Mouse (Mus musculus) CD4-positive helper T cell, adult 2 months (primary cell): ENCODE measurements around the gene 4933406M09Rik.

Experiments used
- DNase-seq: peaks from one replicate; pipeline ENCODE4 v3.0.0-alpha.2; 2012; ENCODE audit warnings: low read depth, missing footprints, low spot score

The 4933406M09Rik gene

DNA sequence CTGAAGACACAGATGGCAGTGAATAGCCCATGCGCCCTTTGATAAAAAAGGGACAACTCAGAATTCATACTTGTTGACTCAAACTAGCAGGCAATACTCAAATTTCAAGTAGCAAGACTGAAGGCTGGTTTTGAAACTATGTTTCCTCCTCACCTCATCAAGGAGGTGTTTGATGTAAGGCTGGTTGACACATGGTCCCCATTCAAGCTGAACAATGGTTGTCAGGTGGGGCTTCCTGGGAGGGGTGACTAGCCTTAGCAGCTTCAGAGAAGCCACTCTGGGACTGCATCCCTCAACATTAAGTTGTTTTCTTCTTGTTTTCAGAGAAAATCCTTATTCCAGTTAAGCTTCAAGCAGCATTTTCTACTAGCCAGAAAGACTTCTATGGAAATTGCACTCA is at the start of gene 4933406M09Rik:
TSS of gene 4933406M09Rik (plus strand) at position 275 of the 400 bp plus-strand sequence.
- DNase-seq: no peak

DNA sequence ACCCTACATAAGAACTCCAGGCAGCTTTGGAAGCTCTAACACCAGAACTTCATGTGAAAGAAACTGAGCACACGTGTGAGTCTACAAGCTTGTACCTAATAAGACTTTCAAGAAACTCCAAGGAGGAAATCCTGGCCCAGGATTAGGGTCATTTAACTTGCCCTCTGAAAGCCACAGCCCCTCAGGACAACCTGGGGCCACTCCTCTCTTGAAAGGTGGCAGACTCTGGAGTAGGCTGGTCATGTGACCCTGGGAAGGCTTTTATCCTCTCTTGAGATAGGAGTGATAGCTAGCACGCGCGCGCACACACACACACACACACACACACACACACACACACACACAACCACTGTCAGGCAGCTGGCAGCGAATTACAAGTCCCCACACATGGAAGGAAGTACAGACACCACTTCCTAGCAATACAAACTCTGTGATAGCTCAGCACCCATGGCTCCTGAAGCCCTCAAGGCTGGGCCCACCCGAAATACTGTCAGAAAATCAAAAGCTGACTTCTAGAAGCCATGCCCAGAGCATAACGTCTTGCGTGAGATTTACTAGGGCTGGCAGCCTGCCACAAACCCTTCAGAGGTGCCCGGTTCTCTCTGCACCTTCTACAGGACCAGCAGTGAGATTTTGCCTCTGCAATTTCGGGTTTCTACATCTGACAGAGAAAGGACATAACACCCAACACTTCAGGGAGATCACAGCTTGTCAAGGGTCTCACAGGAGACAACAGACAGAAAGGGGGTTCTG is 48.6 kb upstream of the 4933406M09Rik start:
- no peak for DNase-seq

DNA sequence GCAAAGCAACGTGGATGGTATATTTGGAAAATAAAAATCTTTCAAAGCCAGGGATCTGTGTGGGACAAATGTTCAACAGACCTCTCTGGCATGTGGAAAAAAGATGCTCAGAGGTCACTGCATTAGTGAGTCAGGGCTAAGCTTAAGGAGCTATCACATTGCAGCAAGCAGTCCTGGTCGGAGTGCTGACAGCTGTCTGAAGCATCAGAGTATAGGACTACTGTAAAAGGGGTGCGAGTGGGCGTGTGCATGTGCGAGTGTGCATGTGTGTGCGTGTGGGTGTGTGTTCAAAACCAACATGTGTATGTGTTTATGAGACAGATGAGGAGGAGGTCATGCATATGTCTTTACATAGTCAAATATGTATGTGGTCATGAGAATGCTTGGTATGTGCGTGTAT is 46.6 kb upstream of the 4933406M09Rik start:
- no peak for DNase-seq

DNA sequence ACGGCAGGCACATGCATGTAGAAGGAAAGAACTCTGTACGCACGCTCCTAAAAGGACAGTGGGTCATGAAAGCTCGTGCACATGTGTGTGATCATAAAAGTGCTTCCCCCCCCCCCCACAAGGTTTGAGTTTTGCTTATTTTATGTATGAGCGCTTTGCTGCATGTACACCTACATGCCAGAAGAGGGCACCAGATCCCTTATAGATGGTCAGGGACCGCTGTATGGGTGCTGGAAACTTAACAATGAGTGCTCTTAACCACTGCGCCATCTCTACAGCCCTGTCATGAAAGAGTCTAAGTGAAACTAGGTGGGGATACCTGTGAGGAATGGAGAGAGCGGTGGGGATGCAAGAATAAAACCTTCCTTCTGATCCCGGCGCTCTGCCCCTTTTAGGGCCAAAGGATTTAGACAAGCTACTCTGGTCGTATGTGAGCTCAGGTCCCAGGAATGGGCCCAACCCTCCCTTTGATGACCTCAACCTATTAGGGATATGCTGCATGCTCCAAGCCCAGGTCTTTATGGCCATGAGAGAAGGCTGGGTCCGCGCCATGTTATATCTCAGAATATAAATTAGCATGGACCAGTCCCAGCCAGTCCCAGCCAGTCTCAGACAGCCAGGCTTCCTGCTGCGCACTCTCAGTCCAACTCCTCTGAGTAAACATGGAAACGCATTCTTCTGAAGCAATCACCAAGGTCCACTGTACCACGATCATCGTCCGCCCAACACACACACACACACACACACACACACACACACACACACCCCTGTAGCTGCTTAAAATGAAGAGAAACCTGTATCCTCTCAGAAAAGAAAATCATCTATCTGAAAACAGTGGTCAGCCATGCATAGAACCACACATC is 45.8 kb upstream of the 4933406M09Rik start:
- no peak for DNase-seq

DNA sequence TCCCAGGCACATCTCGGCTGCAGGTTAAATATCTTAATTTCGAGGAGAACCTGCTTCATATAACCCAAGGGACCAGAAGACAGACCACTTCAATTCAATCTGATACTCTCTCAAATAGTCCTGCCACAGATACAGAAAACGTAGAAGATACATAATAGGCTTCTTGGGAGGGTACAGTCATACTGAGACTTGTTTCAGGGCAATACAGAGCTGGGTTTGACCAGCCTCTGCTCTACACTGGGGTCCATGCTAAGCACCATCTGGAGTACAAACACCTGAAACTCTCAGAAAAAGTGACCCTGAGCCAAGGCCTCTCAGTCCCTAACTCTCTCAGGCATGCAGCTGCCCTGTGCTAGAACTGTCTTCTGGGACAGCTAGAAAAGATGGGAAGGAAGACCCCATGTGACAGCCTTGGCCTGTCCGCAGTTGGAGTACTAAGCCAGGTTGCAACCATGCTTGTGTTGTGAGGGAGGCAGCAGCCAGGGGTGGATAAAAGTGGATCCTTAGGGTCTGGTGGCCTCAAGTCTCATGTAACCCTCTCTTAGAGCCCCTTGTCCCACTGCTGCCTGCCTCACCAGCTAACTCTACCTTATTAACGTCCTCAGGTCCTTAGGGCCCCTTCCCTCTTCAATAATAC is 44.0 kb upstream of the 4933406M09Rik start:
- no peak for DNase-seq

DNA sequence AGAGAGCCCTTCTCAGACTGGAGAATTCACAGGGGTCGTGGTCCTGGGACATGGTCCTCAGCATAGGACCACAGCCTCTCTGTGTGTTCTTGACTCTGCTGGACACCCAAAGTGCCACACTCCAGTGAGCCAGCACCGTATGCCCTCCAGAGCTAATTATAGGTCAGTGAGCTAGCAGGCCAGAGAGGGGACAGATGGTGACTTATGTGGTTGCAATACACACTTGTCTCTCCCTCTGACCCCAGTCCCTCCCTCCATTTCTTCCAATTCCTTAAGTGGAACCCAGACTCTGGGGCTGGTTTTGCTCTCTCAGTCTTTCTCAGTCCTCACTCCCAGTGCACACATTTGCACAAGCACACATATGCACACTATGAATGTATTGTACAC is 43.5 kb upstream of the 4933406M09Rik start:
- no peak for DNase-seq

DNA sequence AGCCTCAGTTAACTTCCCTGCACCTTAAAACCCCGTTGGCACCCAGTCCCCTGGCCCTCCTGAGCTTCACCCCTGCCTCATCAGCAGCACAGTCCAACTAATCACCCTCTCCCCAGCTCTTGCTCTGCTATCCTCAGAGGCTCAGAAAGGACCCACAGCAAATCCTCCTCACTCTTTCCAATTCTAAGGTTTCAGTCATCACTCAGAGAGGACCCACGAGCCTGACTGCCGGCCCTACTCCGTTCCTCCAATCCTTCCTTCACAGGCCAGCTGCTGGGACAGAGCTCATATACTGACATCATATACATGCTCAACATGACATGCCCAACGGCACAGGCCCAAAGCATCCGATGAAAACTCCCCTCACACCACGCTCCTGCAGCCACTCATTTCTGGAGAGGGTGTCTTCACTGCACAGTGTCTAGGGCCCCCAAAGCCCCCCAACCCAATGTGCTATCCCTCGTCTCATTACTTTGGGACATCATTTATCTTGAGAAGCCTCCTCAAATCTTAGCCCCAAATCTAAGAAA is 42.9 kb upstream of the 4933406M09Rik start:
- no peak for DNase-seq

DNA sequence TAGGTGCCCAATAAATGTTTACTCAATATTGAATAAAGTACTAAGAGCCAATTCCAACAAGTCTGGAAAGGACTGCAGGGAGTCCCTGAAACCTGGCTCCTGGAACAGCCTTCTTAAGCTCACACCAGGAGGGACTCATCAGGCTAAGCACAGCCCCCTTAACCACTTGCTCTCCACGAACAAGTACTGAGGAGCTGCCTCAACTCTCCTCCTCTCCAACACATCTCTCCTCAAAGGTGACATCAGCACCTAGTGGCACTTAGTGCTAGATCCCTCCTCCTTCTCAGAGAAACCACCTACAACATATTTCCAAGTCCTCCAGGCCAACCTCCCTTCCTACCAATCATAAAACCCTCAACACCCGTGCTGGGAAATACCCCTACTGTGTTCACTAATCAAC is 42.2 kb upstream of the 4933406M09Rik start:
- no peak for DNase-seq

DNA sequence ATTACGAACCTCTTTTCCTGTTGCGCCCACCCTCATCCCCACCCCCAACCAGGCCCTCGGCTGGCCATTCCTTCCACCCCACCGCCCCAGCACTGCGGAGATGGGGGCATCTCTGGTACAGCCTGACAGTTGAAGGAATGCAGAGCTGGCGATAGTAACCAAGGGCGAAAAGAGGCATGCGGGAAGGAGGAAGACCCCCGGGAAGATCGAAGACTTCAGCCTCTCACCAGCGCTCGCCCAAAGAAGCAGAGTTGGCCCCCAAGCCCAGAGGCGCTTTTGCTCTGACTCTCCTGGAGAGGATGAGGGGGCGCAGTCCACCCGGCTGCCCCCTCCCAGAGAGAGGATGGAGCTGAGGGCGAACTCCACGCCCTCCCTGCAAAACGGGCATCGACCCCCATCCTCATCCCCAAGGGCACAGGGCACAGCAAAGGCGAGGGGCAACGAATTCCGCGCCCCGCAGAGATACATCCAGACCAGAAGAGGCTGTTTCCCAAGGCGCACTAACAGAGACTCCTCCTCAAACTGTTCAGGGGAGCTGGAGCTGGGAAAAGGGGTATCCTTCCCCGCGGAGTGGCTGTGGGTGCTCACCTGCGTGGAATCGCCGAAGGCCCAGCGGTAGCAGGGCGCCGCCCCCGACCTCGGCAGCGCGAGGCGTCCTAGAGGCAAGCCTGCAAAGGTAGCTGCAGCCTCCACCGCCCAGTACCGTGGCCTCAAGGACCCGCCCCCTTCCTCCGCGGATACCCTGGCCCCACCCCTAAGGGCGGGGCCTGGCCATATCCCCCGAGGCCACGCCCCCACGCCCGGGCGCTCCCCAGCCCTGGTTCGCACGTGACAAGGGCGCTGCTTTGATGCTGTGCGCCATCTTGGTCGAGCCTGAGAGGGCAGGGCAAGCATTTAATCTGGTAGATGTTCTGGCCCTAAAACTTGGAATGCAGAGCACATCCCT is 41.5 kb upstream of the 4933406M09Rik start:
- peak; percentile 83 for DNase-seq

DNA sequence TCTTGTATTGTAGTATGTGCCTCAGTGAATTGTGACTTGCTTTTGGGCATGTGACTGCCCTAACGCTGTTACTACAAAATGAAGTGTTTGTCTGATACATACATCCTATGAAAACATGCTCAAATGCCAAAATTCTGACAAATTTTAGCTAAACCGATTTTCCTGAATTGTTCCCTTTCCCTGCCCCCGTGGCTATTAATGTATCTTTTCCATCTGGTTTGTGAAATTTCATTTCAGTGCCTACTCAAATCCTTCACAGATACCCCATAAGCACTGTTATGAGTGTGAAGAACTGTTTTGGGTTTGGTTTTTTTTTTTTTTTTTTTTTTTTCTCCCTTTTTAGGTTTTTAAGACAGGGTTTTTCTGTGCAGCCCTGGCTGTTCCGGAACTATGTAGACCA is 40.7 kb upstream of the 4933406M09Rik start:
- no peak for DNase-seq

DNA sequence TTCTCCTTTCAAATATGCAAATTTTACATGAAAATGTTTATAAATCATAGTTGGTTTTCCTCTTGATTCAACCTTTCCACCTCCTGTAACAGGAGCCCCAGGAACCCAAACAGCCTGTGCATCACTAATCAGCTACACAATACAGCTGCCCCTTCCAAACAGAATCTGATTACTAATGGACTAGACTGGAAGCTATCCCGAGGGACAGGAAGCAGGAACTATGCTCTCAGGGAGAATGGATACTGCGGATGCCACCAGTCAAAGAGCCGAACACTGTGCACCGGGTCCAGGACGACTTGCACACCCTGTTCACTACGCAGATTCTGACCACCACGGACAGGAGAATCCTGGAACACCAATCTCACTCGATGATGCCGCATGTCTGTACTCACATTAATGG is 37.9 kb upstream of the 4933406M09Rik start:
- DNase-seq: no peak

DNA sequence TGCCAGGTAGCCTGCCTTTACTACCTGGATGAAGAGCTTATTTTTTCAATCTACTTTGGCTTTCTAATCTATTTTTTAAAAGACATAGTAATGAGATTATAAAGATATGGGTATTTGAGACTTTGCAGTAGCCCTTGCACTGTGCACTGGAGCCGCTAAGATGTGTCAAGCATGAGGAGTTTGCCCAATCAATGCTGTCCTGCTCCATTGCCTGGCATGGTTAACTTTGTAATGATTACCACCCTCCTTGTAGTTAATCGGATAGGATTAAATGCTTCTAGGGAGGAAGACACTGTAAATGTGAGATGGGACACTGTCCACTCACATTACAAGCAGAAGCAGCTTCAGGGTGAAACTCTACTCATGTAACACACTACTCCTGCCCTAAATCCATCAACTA is 32.4 kb upstream of the 4933406M09Rik start:
- no peak for DNase-seq

DNA sequence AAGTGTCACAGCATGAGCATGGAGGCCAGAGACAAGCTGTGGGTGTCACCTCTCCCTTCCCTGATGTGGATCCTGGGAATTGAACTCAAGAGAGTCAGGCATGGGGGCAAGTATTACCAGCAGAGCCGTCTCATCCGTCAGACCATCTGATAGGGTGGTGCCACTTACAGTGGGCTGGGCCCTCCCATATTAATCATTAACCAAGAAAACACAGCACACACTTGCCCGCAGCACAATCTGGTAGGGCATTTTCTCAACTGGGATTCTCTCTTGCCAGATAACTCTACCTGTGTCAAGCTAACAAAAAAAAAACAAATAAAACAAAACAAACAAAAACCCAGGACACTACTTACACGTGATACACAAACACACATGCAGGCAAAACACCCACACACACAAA is 28.3 kb upstream of the 4933406M09Rik start:
- no peak for DNase-seq

DNA sequence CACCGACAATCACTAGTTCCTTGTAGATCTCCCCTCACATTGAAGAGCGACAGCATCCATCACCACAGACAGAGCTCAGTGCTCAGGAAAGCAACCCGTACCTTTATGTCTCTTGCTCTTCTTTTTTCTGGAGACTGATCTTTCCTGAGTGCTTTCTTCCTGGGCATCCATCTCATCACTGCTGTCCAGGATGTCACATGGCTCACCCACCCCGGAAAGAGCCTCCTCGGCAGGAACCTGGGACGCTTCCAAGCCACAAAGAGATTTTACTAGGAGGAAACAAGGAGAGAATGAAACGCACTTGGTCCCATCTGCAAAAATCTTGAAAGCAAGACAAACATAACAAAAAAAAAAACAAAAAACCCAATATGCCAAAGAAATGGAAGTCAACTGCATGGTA is 25.1 kb upstream of the 4933406M09Rik start:
- no peak for DNase-seq

DNA sequence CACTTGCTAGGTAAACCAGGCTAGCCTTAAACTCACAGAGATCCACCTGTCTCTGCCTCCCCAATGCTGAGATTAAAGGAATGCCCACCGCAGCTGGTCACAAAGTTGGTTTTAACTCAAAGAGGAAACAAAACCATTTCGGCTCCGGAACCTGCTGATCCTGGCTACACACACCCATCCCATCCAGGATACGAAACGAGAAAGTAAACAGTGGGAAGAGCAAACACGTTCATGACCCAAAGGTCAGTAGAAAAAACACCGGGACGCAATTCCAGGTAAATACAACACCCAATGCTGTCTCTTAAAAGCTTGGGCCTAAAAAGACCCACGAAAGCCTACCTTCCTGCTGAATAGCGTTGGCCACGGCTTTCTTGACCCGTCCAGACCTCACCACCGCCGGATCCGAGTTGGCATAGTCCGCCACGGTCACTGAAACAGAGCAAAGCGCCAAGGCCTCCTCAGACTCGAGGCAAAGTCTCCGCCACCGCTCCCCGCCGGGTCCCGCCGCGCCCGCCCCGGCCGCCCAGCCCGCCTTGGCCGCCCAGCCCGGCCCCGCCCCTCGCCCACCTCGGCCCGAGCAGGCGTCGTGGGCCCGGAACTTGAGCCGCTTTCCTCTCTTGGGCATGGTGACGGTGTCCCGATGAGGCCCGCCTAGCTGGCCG is 24.4 kb upstream of the 4933406M09Rik start:
- DNase-seq: peak; percentile 21

DNA sequence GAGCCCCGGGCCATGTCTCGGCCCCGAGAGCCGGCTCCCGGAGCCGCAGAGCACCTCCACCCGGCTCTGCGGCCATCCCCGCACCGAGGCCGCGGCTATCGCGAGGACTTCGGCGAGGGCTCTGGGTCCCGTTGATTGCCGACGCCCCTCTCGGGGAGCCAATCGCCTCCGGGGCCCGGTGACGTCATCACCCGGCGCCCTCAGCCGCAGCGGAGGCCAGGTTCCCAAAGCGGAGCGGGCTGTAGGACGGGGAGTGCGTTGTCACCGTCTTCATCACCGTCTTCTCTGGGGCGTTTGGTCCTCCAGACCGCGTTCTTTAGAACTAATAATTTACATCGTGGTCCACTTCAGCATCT is 23.9 kb upstream of the 4933406M09Rik start, which contains the start of gene Tmem183a:
TSS of gene Tmem183a (minus strand) at position 123 of the 356 bp plus-strand sequence.
- DNase-seq: peak; percentile 97

DNA sequence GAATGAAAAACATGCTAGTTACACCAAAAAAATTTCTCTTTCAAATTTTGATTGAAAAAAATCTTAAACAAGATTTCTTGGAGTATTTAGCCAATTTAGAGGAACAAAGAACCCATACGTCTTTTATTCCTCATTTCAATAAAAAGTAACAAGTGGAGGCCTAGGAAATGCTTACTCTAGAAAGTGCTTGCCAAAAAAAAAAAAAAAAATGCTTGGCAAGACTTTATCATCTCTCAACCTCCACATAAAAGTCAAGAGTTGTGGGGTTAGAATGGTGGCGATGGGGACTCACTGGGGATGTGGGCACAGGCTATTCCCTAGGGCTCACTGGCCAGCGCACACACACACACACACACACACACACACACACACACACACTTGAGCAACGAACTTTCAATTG is 22.5 kb upstream of the 4933406M09Rik start:
- no peak for DNase-seq

DNA sequence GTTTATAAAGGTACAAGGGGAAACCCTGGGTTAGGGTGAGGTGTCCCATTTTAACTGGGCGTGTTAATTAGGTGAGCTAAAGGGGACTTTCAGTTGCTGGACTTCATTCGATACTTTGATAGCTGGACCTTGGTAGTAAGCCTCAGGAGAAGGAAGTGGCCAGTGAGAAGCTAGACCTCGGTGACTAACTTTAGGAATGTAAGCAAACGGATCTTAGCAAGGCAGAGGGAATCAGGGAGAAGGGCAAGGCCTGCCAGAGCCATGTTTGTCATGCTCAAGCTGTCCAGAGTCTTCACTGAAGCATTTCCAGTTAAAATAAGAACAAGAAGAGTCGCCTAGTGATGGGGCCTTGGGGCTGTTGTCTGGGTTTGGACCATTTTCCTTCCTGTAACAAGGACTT is 20.2 kb upstream of the 4933406M09Rik start:
- no peak for DNase-seq

DNA sequence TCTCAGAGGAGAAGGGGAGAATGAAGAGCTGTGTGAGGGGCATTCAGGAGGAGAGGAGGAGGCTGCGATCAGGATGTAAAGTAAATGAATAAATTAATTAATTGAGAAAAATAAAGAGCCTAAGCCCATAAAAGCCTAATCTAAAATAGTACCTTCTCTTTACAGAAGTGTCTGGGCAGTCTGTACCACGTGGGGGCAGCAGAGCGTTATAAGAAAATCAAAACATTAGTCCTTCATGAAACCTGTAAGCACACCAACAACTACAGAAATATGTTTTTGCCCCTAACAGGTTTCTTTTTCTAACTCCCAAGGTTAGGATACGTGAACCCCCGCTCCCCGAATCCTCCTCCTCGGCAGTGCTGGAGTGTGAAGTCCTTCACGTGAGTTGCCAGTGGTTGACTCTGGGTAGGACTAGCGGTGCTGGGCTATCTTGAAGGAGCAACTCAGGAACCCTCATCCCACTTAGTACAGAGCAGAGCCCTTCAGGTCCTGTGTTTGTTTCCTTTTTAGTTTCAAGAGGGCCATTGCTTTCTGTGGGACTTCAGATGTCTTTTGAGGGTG is 16.9 kb upstream of the 4933406M09Rik start:
- DNase-seq: peak; percentile 40

DNA sequence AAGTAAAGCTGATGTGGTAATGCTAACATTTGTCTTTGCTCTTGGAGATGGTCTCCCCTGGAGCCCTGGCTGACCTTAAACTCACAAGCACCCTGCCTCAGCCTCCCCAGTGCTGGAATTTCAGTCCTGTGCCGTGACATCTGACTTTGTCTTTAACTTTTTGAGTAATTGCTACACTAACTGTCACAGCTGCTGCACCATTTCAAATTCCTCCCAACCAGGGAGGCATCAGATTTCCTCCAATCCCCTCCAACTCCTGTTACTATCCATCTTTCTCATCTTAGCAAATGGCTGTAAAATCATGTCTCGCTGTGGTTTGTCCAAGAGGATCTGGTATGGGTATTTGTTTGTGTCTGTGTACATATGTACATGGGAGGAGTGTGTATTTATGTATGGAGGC is 11.6 kb upstream of the 4933406M09Rik start:
- DNase-seq: no peak
